Mouse (Mus musculus) forebrain, embryonic 14.5 days (tissue): ENCODE data around the gene Psmb9. TPM values are rescaled to one million over a fixed set of nuclear protein-coding genes. Genes with fewer than 3 reads are reported as not detected.

Experiments used
- ATAC-seq: fragments of 200-750 bp; cut with Nextera tagmentation; 2 replicates; pipeline ENCODE4 v1.8.0; 2017; ENCODE audit warnings: mild to moderate bottlenecking, moderate library complexity
- DNase-seq: peaks from one replicate; pipeline ENCODE4 v3.0.0-alpha.2; 2015; ENCODE audit warnings: low spot score
- H3K27ac ChIP-seq: fragments of 300-500 bp; sonication (generic); 2 replicates; pipeline ENCODE4 v1.5.1; 2014; ENCODE audit warnings: low read depth, mild to moderate bottlenecking, control low read depth, low read length, moderate library complexity
- H3K27me3 ChIP-seq: fragments of 300-500 bp; sonication (generic); replicated peaks from 2 replicates; pipeline ENCODE4 v1.6.1; 2014; ENCODE audit warnings: low read length, control low read depth, mixed read lengths; ENCODE audit not compliant: control insufficient read depth, insufficient read depth
- H3K36me3 ChIP-seq: fragments of 300-500 bp; sonication (generic); 2 replicates; pipeline ENCODE4 v1.6.1; 2014; ENCODE audit warnings: low read length, control low read depth; ENCODE audit not compliant: control insufficient read depth, insufficient read depth
- H3K4me1 ChIP-seq: fragments of 300-500 bp; sonication (generic); 2 replicates; pipeline ENCODE4 v1.6.1; 2014; ENCODE audit warnings: antibody characterized with exemption, low read length, control low read depth; ENCODE audit not compliant: control insufficient read depth, insufficient read depth
- H3K4me2 ChIP-seq: fragments of 300-500 bp; sonication (generic); 2 replicates; pipeline ENCODE4 v1.6.1; 2014; ENCODE audit warnings: mild to moderate bottlenecking, control low read depth, low read length
- H3K4me3 ChIP-seq: fragments of 300-500 bp; sonication (generic); 2 replicates; pipeline ENCODE4 v1.5.1; 2014; ENCODE audit warnings: low read depth, low read length, control low read depth
- H3K9ac ChIP-seq: fragments of 300-500 bp; sonication (generic); 2 replicates; pipeline ENCODE4 v1.6.1; 2014; ENCODE audit warnings: mild to moderate bottlenecking, low read length, control low read depth, moderate library complexity
- H3K9me3 ChIP-seq: fragments of 300-500 bp; sonication (generic); replicated peaks from 2 replicates; pipeline ENCODE4 v1.6.1; 2016; ENCODE audit warnings: low read length, control low read depth, mixed read lengths; ENCODE audit not compliant: control insufficient read depth
- WGBS: fragments of 180-500 bp; shearing (Covaris S2); extraction: QIAGEN DNeasy Blood & Tissue Kit; methylation state at CpG from one replicate; pipeline ENCODE4 v1.1.7; 2014; 5-methylcytosine and 5-hydroxymethylcytosine counted together
- polyA plus RNA-seq: library from polyadenylated mRNA; unstranded; fragments of >200 nt; fragmentation: Nextera tagmentation; extraction: Ambion mirVana; gene quantifications from 2 replicates; pipeline ENCODE4 v1.2.1, GENCODE M21; 2014

Gene Psmb9
- polyA plus RNA-seq, 1 experiment from 2014 or later = 0.58 TPM

DNA sequence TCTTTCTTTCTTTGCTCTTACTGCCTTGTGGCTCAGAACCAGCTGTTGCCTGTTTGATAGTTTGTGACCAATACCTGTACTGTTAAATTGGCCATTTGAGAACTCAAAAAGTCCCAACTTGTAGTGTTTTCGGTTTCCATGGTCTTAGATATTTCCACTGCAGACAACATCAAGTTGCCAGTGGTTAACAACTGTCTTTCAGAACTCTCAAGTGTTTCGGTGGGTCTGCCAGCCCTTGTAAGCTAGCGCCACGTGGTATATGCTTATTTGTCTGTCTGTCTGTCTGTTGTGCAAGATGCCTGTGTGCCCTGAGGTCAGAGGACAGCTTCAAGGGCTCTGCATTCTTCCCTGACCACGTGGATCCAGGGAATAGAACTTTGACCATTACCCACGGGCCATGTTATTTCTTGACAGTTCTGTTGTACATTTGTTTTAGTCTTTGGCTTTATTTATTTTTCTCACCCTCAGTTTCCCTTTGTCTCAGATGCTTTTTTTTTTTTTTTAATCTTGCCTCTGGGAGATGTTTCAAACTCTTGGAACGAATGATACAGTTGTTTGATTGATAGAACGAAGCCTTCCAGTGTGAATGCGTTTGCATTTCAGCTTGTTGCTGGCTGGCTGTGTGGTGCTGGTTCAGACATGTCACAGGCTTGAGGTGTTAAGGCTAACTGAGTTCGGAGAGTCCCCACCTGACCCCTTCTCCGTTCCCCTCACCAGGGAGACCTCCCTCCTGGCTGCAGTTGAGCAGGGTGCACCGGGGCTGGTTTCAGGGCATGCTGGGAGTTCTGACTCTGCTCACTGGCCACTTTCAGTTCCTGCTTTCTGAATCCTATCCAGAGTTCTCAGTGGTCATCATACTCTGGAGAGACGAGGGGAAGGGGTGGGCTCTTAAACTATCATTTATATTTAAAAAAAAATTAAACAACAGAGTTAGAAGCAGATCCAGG, 7.4 kb downstream of the Psmb9 start:
- no peak overlapping the region for H3K4me2 ChIP-seq
- H3K27me3 ChIP-seq = 0 out of 2 replicates have a peak, but pooled peaks cover 3% of the 10 kb centered on the region
- no peaks in the 10 kb centered on the region for H3K36me3 ChIP-seq
- H3K9me3 ChIP-seq = 0 out of 2 replicates have a peak, but pooled peaks cover 2% of the 10 kb centered on the region
- no peak overlapping the region for H3K27ac ChIP-seq
- H3K4me1 ChIP-seq = no peaks in the 10 kb centered on the region
- WGBS = 76% methylated on average over 13 of the region's 13 CpGs
- ATAC-seq = no peak
- no peak overlapping the region for H3K9ac ChIP-seq
- H3K4me3 ChIP-seq = no peak overlapping the region
- no peak for DNase-seq

DNA sequence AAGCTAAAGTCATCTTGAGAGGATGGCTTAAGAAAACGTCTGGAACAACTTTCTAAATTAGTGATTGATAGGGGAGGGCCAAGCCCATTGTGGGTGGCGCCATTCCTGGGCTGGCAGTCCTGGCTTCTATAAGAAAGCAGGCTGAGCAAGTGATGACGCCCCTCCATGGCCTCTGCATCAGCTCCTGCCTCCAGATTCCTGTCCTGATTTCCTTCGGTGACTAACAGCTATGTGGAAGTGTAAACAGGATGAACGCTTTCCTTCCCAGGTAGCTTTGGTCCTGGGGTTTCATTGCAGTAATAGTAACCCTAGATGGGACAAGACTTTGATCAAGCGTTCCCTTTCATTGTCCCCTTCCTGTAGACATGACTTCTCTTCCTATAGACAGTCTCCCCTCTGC, 8.5 kb downstream of the Psmb9 start:
- Histone ChIP-seq H3K27me3 (0 out of 2 replicates have a peak, but pooled peaks cover 2% of the 10 kb centered on the region), H3K9ac (no peak overlapping the region), H3K4me1 (no peaks in the 10 kb centered on the region), H3K4me2 (no peak overlapping the region), H3K4me3 (no peak overlapping the region), H3K36me3 (no peaks in the 10 kb centered on the region), H3K27ac (no peak overlapping the region), H3K9me3 (0 out of 2 replicates have a peak, but pooled peaks cover 2% of the 10 kb centered on the region)
- ATAC-seq (no peak), DNase-seq (no peak)
- 70% methylated on average over 6 of the region's 6 CpGs for WGBS

DNA sequence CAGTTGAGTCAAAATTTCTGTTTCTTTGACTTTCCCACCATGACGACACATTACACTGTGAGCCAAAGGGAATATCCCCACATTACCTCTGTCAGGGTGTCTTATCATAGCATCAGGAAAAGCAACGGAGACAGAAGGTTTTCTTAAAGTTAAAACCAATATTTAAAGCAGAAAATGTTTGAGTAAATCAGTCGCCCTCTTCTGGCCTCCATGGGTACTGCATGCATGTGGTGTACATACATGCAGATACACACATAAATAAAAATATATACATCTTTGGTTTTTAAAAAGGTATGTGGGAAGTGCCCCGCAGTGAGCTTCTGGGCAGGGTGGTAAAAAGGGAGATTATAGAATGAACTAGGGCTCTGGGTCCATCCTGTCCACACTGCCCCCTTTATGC, 10.4 kb downstream of the Psmb9 start:
- 70% methylated on average over 4 of the region's 4 CpGs for WGBS
- Histone ChIP-seq H3K9me3 (0 out of 2 replicates have a peak, but pooled peaks cover 2% of the 10 kb centered on the region), H3K27me3 (no peaks in the 10 kb centered on the region), H3K27ac (no peak overlapping the region), H3K36me3 (no peaks in the 10 kb centered on the region), H3K9ac (no peak overlapping the region), H3K4me3 (no peak overlapping the region), H3K4me1 (no peaks in the 10 kb centered on the region), H3K4me2 (no peak overlapping the region)
- ATAC-seq (no peak), DNase-seq (no peak)

DNA sequence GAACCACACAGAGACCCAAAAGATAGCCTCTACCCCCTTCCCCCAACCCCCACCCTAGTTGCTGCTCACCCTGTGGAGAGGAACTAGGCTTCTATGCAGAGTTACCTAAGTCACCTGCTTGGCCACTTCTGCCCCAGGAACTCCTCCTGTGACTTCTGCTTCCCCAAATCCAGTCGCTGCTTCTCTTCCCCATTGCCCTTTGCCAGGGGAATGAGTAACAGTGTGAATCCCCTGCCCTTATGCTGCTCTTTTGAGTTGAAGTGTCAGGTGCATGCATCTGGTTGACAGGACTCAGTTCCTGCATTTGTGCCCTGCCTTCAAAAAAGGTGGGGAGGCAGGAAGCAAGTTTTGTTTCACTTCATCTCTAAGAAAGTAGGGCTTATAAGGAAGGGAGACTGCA, 13.5 kb downstream of the Psmb9 start:
- ATAC-seq (no peak), DNase-seq (no peak)
- 62% methylated on average over 1 of the region's 1 CpGs for WGBS
- Histone ChIP-seq H3K9ac (no peak overlapping the region), H3K27me3 (no peaks in the 10 kb centered on the region), H3K36me3 (no peaks in the 10 kb centered on the region), H3K27ac (no peak overlapping the region), H3K4me2 (no peak overlapping the region), H3K9me3 (0 out of 2 replicates have a peak, but pooled peaks cover 2% of the 10 kb centered on the region), H3K4me1 (no peaks in the 10 kb centered on the region), H3K4me3 (no peak overlapping the region)

DNA sequence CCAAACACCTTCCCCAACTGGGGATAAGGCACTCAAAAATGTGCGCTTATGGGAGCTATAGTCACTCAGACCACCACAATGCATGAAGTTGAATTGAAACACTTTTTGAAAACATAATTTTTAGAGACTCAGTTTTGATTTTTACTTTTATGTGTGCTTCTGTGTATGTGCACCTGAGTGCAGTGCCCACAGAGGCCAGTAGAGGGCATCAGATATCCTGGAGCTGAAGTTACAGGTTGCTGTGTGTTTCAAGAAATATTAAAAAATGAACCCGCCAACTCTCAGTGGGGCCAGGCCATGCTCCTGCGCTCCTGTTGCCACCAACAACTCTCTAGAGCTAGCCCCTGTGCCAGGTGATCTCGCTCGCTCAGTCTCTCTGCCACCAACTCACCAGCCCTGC, 15.0 kb downstream of the Psmb9 start:
- Histone ChIP-seq H3K4me1 (no peaks in the 10 kb centered on the region), H3K9me3 (0 out of 2 replicates have a peak, but pooled peaks cover 2% of the 10 kb centered on the region), H3K4me3 (no peak overlapping the region), H3K36me3 (no peaks in the 10 kb centered on the region), H3K27ac (no peak overlapping the region), H3K4me2 (no peak overlapping the region), H3K9ac (no peak overlapping the region), H3K27me3 (no peaks in the 10 kb centered on the region)
- no peak for DNase-seq
- ATAC-seq = no peak
- WGBS = 93% methylated on average over 5 of the region's 5 CpGs

DNA sequence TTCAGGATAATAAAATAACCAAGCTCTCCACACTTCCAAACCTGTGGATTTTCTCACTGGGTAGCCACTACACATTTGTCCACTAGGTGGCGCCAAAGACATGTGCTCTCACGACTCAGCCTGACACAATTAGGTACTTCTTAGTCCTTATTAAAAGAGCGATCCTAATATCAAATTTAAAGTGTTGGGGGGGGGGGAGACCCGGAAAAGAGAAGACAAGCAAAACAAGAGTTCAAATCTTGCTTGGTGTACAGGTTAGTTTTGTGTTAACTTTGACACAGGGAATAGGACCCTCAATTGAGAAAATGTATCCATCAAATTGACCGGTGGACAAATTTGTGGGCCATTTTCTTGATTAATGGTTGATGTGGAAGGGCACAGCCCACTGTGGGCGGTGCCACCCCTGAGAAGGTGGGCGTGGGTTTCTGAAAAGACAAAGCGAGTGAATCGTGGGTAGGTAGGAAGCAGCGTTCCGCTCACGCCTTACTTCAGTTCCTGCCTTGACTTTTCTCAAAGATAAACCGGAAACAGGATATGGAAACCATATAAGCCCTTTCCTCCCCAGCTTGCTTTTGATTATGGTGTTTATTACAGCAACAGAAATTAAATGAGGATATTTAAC, 16.6 kb downstream of the Psmb9 start:
- ATAC-seq (no peak), DNase-seq (peak; percentile 79)
- no peaks in the 10 kb centered on the region for H3K4me1 ChIP-seq
- H3K4me2 ChIP-seq = no peak overlapping the region
- 44% methylated on average over 13 of the region's 13 CpGs for WGBS
- no peak overlapping the region for H3K4me3 ChIP-seq
- no peaks in the 10 kb centered on the region for H3K36me3 ChIP-seq
- H3K27me3 ChIP-seq = no peaks in the 10 kb centered on the region
- H3K9me3 ChIP-seq = no peaks in the 10 kb centered on the region
- no peak overlapping the region for H3K9ac ChIP-seq
- H3K27ac ChIP-seq = no peak overlapping the region

DNA sequence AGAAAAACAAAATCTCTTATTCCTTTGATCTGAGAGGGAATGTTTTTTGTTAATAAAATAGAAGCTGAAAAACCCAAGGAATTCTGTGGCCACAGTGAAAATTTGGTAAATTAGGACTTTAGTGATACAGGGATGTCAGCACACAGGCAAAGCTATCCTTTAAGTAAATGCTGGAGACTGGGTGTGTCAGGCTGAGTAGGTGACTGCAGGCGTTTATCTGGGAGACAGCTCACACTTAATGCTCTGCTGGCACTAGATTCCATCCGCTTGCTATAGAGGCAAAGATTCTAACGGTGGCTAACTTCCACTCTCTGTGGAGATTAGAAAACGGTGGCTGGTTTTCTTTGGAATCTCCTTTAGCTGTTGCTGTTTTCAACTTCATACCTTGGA, 17.1 kb downstream of the Psmb9 start:
- Histone ChIP-seq H3K9me3 (no peaks in the 10 kb centered on the region), H3K4me2 (no peak overlapping the region), H3K9ac (no peak overlapping the region), H3K27me3 (no peaks in the 10 kb centered on the region), H3K4me3 (no peak overlapping the region), H3K4me1 (no peaks in the 10 kb centered on the region), H3K36me3 (no peaks in the 10 kb centered on the region), H3K27ac (no peak overlapping the region)
- ATAC-seq (no peak), DNase-seq (no peak)
- WGBS = 34% methylated on average over 4 of the region's 4 CpGs

DNA sequence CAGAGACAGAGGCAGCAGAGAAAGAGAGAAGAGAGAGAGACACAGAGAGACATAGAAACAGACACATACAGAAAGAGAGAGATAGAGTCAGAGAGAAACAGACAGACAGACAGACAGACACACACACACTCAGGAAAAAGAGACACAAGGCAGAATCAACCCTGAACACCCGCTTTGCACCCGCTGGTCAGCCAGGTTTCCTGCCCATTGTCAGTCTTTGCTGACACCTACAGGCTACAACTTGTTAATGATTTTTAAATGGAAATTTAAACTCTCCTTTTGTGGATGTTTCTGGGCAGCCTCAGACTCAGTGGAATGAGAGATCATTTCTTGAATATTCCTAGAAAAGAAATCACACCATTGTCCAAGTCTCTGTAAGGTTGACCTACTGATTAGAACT, 18.3 kb downstream of the Psmb9 start:
- H3K4me3 ChIP-seq = no peak overlapping the region
- H3K27ac ChIP-seq = no peak overlapping the region
- H3K36me3 ChIP-seq = no peaks in the 10 kb centered on the region
- H3K4me2 ChIP-seq = no peak overlapping the region
- no peaks in the 10 kb centered on the region for H3K4me1 ChIP-seq
- H3K27me3 ChIP-seq = no peaks in the 10 kb centered on the region
- H3K9ac ChIP-seq = no peak overlapping the region
- no peaks in the 10 kb centered on the region for H3K9me3 ChIP-seq
- WGBS = 0% methylated on average over 2 of the region's 2 CpGs
- ATAC-seq = no peak
- peak; percentile 64 for DNase-seq
